Mouse (Mus musculus) neural tube, embryonic 15.5 days (tissue): ENCODE data around the gene Rad50. TPM values are rescaled to one million over a fixed set of nuclear protein-coding genes. Genes with fewer than 3 reads are reported as not detected.

Experiments used
- ATAC-seq: fragments of 200-750 bp; cut with Nextera tagmentation; 2 replicates; pipeline ENCODE4 v1.8.0; 2017; ENCODE audit warnings: mild to moderate bottlenecking, moderate TSS enrichment, moderate library complexity; ENCODE audit not compliant: low FRiP score
- H3K27ac ChIP-seq: fragments of 300-500 bp; sonication (generic); replicated peaks from 2 replicates; pipeline ENCODE4 v1.5.1; 2015; ENCODE audit warnings: mild to moderate bottlenecking, inconsistent platforms
- H3K27me3 ChIP-seq: fragments of 300-500 bp; sonication (generic); replicated peaks from 2 replicates; pipeline ENCODE4 v1.6.1; 2015; ENCODE audit warnings: inconsistent platforms
- H3K36me3 ChIP-seq: fragments of 300-500 bp; sonication (generic); 2 replicates; pipeline ENCODE4 v1.6.1; 2015; ENCODE audit warnings: inconsistent platforms
- H3K4me1 ChIP-seq: fragments of 300-500 bp; sonication (generic); 2 replicates; pipeline ENCODE4 v1.6.1; 2015; ENCODE audit warnings: inconsistent platforms
- H3K4me2 ChIP-seq: fragments of 300-500 bp; sonication (generic); 2 replicates; pipeline ENCODE4 v1.6.1; 2015; ENCODE audit warnings: inconsistent platforms, mild to moderate bottlenecking, moderate library complexity
- H3K4me3 ChIP-seq: fragments of 300-500 bp; sonication (generic); replicated peaks from 2 replicates; pipeline ENCODE4 v1.5.1; 2015; ENCODE audit warnings: mild to moderate bottlenecking, inconsistent platforms
- H3K9ac ChIP-seq: fragments of 300-500 bp; sonication (generic); replicated peaks from 2 replicates; pipeline ENCODE4 v1.6.1; 2015; ENCODE audit warnings: mild to moderate bottlenecking, inconsistent platforms
- H3K9me3 ChIP-seq: fragments of 300-500 bp; sonication (generic); replicated peaks from 2 replicates; pipeline ENCODE4 v1.6.1; 2016; ENCODE audit warnings: inconsistent platforms
- WGBS: fragments of 180-500 bp; shearing (Covaris S2); methylation state at CpG from one replicate; pipeline ENCODE4 v1.1.7; 2015; ENCODE audit warnings: mixed read lengths; 5-methylcytosine and 5-hydroxymethylcytosine counted together
- polyA plus RNA-seq: library from polyadenylated mRNA; unstranded; fragments of >200 nt; fragmentation: Nextera tagmentation; extraction: Ambion mirVana; gene quantifications from 2 replicates; pipeline ENCODE4 v1.2.1, GENCODE M21; 2015

Rad50 gene
- polyA plus RNA-seq, 1 experiment from 2014 or later, result 12.1 TPM

- no peak overlapping the region for H3K9ac ChIP-seq
- H3K4me2 ChIP-seq, result no peak overlapping the region
- no peaks in the 10 kb centered on the region for H3K9me3 ChIP-seq
- no peak for ATAC-seq
- H3K27ac ChIP-seq, result no peak overlapping the region
- no peaks in the 10 kb centered on the region for H3K36me3 ChIP-seq
- no peaks in the 10 kb centered on the region for H3K27me3 ChIP-seq
- no peaks in the 10 kb centered on the region for H3K4me1 ChIP-seq
- WGBS, result 72% methylated on average over 17 of the region's 17 CpGs
- no peak overlapping the region for H3K4me3 ChIP-seq
These were observed 80.2 kb downstream of the Rad50 start for GRCm38 (mm10) chr11:53626802-53627373.

DNA sequence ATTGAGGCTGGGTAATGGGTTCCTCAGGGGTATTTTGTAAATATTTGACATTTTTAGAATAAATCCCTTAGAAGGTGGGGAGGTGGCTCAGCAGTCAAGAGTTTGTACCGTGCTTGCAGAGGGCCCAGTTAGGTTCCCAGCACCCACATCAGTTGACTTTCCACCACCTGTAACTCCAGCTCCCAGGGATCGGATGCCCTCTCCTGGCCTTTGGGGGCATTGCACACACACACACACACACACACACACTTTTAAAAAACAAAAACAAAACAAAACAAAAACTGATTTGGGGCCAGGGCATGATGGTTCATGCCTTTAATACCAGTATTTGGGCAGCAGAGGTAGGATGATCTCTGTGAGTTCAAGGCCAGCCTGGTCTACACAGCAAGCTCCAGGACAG, 83.0 kb downstream of the Rad50 start:
- 94% methylated on average over 2 of the region's 2 CpGs for WGBS
- Histone ChIP-seq H3K27ac (no peak overlapping the region), H3K4me2 (no peak overlapping the region), H3K9me3 (no peaks in the 10 kb centered on the region), H3K4me3 (no peak overlapping the region), H3K36me3 (no peaks in the 10 kb centered on the region), H3K4me1 (no peaks in the 10 kb centered on the region), H3K9ac (no peak overlapping the region), H3K27me3 (no peaks in the 10 kb centered on the region)
- ATAC-seq, result no peak

GRCm38 (mm10) chr11:53623573-53623972, 83.5 kb downstream of the Rad50 start:
- ATAC-seq, result no peak
- H3K27me3 ChIP-seq, result no peaks in the 10 kb centered on the region
- no peaks in the 10 kb centered on the region for H3K36me3 ChIP-seq
- no peak overlapping the region for H3K27ac ChIP-seq
- no peak overlapping the region for H3K9ac ChIP-seq
- WGBS, result 94% methylated on average over 9 of the region's 9 CpGs
- no peaks in the 10 kb centered on the region for H3K9me3 ChIP-seq
- H3K4me1 ChIP-seq, result no peaks in the 10 kb centered on the region
- no peak overlapping the region for H3K4me2 ChIP-seq
- no peak overlapping the region for H3K4me3 ChIP-seq

- no peak overlapping the region for H3K27ac ChIP-seq
- no peaks in the 10 kb centered on the region for H3K9me3 ChIP-seq
- H3K9ac ChIP-seq, result no peak overlapping the region
- ATAC-seq, result no peak
- H3K36me3 ChIP-seq, result no peaks in the 10 kb centered on the region
- no peak overlapping the region for H3K4me3 ChIP-seq
- no peaks in the 10 kb centered on the region for H3K27me3 ChIP-seq
- WGBS, result 77% methylated on average over 6 of the region's 6 CpGs
- H3K4me1 ChIP-seq, result no peaks in the 10 kb centered on the region
- no peak overlapping the region for H3K4me2 ChIP-seq
These were observed 84.7 kb downstream of the Rad50 start for GRCm38 (mm10) chr11:53622440-53622806.

DNA sequence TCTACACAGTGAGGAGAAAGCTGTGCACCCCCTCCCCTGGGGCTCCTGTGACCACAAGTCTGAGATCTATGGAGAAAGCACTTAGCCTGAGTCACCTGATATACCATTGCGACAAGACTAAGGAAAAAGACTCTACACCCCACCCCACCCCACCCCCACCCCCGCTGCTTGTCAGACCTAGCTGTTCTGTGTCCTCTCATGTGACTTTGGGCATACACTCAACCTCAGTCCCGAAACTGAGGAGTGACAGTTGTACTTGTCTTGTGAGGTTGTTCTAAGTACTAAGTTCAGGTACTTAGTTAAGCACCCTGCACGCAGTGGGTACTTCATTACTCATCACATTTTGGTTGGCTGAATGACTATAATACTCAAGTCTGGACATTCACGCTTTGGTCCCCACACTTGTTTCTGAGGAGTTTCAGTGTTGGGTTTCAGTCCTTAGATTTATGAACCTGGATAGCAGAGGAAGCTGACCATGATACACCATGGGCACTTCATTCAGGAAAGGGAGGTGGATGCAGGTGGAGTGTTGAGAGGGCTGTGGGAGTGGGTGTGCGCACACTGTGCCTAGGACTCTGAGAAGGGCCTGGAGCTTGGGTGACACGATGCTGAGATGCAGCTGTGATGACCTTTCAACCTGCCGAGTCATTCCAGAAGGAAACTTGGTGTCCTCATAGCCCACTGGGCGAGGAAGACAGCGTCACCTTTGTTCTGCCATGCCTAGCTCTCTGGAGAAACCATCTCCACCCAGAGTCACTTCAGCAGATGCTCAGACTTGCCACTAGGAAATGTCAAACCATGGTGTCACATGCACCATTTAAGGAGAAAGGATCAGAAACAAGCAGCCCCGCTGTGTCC, 85.3 kb downstream of the Rad50 start:
- Histone ChIP-seq H3K9ac (no peak overlapping the region), H3K4me2 (no peak overlapping the region), H3K4me3 (no peak overlapping the region), H3K27ac (no peak overlapping the region), H3K4me1 (no peaks in the 10 kb centered on the region), H3K27me3 (no peaks in the 10 kb centered on the region), H3K36me3 (no peaks in the 10 kb centered on the region), H3K9me3 (no peaks in the 10 kb centered on the region)
- ATAC-seq, result no peak
- WGBS, result 88% methylated on average over 11 of the region's 11 CpGs

GRCm38 (mm10) chr11:53620094-53620493, 87.0 kb downstream of the Rad50 start:
- no peak overlapping the region for H3K27ac ChIP-seq
- H3K27me3 ChIP-seq, result no peaks in the 10 kb centered on the region
- H3K4me3 ChIP-seq, result no peak overlapping the region
- no peaks in the 10 kb centered on the region for H3K9me3 ChIP-seq
- no peaks in the 10 kb centered on the region for H3K36me3 ChIP-seq
- no peak for ATAC-seq
- H3K4me1 ChIP-seq, result no peaks in the 10 kb centered on the region
- no peak overlapping the region for H3K9ac ChIP-seq
- H3K4me2 ChIP-seq, result no peak overlapping the region
- 95% methylated on average over 4 of the region's 4 CpGs for WGBS

- Histone ChIP-seq H3K36me3 (no peaks in the 10 kb centered on the region), H3K9ac (no peak overlapping the region), H3K4me2 (no peak overlapping the region), H3K9me3 (no peaks in the 10 kb centered on the region), H3K27me3 (no peaks in the 10 kb centered on the region), H3K4me1 (no peaks in the 10 kb centered on the region), H3K4me3 (no peak overlapping the region), H3K27ac (no peak overlapping the region)
- ATAC-seq, result no peak
- WGBS, result 78% methylated on average over 6 of the region's 6 CpGs
These were observed 87.7 kb downstream of the Rad50 start for GRCm38 (mm10) chr11:53619428-53619827.

- Histone ChIP-seq H3K36me3 (no peaks in the 10 kb centered on the region), H3K27me3 (no peaks in the 10 kb centered on the region), H3K9ac (no peak within 1 kb of the TSS), H3K4me1 (no peaks in the 10 kb centered on the region), H3K9me3 (no peaks in the 10 kb centered on the region), H3K27ac (no peak within 1 kb of the TSS), H3K4me2 (no peak within 1 kb of the TSS), H3K4me3 (no peak within 1 kb of the TSS)
- ATAC-seq, result no peak
- 86% methylated on average over 7 of the region's 7 CpGs for WGBS
These were observed 88.4 kb downstream of the Rad50 start, which contains the start of gene Il4 for GRCm38 (mm10) chr11:53618619-53619198. Il4 (minus strand) TSS chr11:53618669.

DNA sequence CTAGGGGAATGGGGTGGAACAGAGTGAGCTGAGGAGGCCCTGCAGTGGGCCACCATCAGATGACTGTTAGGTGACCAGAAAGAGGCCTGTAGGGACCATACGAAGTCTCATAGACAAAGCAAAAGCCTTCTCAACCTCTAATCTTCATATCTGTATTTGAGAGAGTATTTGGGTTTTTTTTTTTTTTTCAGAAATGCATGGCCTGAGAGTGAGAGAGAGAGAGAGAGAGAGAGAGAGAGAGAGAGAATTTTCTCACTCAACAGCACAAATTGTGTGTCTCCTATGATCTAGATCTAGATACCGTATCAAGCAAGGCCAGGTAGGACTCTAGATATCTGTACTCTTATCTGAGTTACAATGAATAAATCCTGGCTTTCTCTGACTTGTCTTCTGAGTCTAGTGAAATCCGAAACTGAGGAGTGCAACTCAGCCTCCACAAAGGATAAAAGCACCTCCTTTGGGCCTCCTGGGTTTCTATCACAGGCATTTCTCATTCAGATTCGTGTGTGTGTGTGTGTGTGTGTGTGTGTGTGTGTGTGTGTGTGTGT, 89.5 kb downstream of the Rad50 start:
- H3K4me2 ChIP-seq, result no peak overlapping the region
- no peaks in the 10 kb centered on the region for H3K9me3 ChIP-seq
- H3K4me1 ChIP-seq, result no peaks in the 10 kb centered on the region
- H3K27ac ChIP-seq, result no peak overlapping the region
- H3K36me3 ChIP-seq, result no peaks in the 10 kb centered on the region
- no peak overlapping the region for H3K9ac ChIP-seq
- 68% methylated on average over 4 of the region's 4 CpGs for WGBS
- H3K27me3 ChIP-seq, result no peaks in the 10 kb centered on the region
- ATAC-seq, result no peak
- no peak overlapping the region for H3K4me3 ChIP-seq

- no peak overlapping the region for H3K9ac ChIP-seq
- H3K9me3 ChIP-seq, result no peaks in the 10 kb centered on the region
- H3K36me3 ChIP-seq, result no peaks in the 10 kb centered on the region
- no peaks in the 10 kb centered on the region for H3K27me3 ChIP-seq
- no peak overlapping the region for H3K4me3 ChIP-seq
- no peak for ATAC-seq
- H3K4me1 ChIP-seq, result no peaks in the 10 kb centered on the region
- 87% methylated on average over 8 of the region's 8 CpGs for WGBS
- no peak overlapping the region for H3K27ac ChIP-seq
- no peak overlapping the region for H3K4me2 ChIP-seq
These were observed 90.2 kb downstream of the Rad50 start for GRCm38 (mm10) chr11:53616748-53617558.

- H3K9ac ChIP-seq, result no peak overlapping the region
- no peak overlapping the region for H3K4me2 ChIP-seq
- no peaks in the 10 kb centered on the region for H3K9me3 ChIP-seq
- H3K27me3 ChIP-seq, result no peaks in the 10 kb centered on the region
- ATAC-seq, result no peak
- 93% methylated on average over 8 of the region's 8 CpGs for WGBS
- H3K36me3 ChIP-seq, result no peaks in the 10 kb centered on the region
- H3K4me3 ChIP-seq, result no peak overlapping the region
- H3K4me1 ChIP-seq, result no peaks in the 10 kb centered on the region
- H3K27ac ChIP-seq, result no peak overlapping the region
These were observed 91.5 kb downstream of the Rad50 start for GRCm38 (mm10) chr11:53615575-53615974.
